Mouse (Mus musculus): ENCODE measurements around the gene Olfr569.

DNA sequence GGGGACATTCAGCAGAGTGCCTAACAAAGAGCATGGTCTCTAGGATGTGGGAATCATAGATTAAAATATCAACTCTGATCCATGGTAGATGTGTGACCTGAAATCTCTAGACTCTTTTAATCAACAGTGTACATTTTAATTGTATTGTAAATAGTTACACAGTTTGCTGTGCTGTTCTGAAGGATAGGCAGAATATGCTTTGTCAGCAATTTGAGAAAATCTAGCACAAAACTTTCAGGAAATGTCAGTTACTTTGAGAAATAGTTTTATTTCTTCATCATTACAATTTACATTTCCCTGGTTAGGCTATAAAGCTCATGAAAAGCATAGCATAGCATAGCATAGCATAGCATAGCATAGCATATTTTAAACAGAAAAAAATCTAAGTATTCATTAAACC lies 34.9 kb downstream of the Olfr569 start:
- no peak for TF ChIP-seq POLR2AphosphoS5 (IDR thresholded peaks at IDR 0.05; ENCODE audit: insufficient replicate concordance, low read depth, low read length)
- no peak for TF ChIP-seq GATA1 (IDR thresholded peaks at IDR 0.05; ENCODE audit: borderline replicate concordance, low read length)
- TF ChIP-seq CTCF (IDR thresholded peaks at IDR 0.05; ENCODE audit: low read depth, low read length) = no peak
- TF ChIP-seq GATA2 (IDR thresholded peaks at IDR 0.05; ENCODE audit: borderline replicate concordance, low read depth, low read length) = no peak
- TF ChIP-seq TAL1 (conservative IDR thresholded peaks at IDR 0.05; ENCODE audit: low read depth, low read length) = no peak
